16 mouse cellular contexts compared by ENCODE assay signal in genomic region chr1:98813990-98814389, GRCm38 (mm10).
"Had no signal": no experiment of that assay in that cellular context is flagged by ENCODE, and none has a peak within 500 bp of the region (broad histone marks: within the 10 kb centered on the region; RNA-seq: fewer than 3 reads in every experiment).

No protein-coding gene starts in this region.

- H3K9ac ChIP-seq: neural tube, embryonic 13.5 days; neural tube, embryonic 15.5 days; stomach, embryonic 15.5 days had no signal

- H3K9me3 ChIP-seq: neural tube, embryonic 13.5 days; neural tube, embryonic 15.5 days; stomach, embryonic 15.5 days had no signal

- H3K4me3 ChIP-seq: neural tube, embryonic 13.5 days; neural tube, embryonic 15.5 days; stomach, embryonic 15.5 days had no signal

- DNase-seq: retina, postnatal 1 day; right cerebral cortex, adult 18-20 months; right cerebral cortex, postnatal 14 days; right cerebral cortex, postnatal 25 days; right cerebral cortex, postnatal 4 days; spleen, adult 18-20 months; thymus, adult 18-20 months; thymus, adult 2 months; thymus, postnatal 14 days; thymus, postnatal 25 days; thymus, postnatal 36 days; thymus, postnatal 4 days had no signal

- H3K27ac ChIP-seq: neural tube, embryonic 13.5 days; neural tube, embryonic 15.5 days; stomach, embryonic 15.5 days; stomach, postnatal 0 days had no signal

- H3K36me3 ChIP-seq: neural tube, embryonic 13.5 days; neural tube, embryonic 15.5 days; stomach, embryonic 15.5 days had no signal

- H3K4me1 ChIP-seq: neural tube, embryonic 13.5 days; neural tube, embryonic 15.5 days; stomach, embryonic 15.5 days had no signal

- H3K27me3 ChIP-seq: neural tube, embryonic 13.5 days; neural tube, embryonic 15.5 days; stomach, embryonic 15.5 days had no signal
